In genomic region chr2:152638865-152639264, GRCm38 (mm10) we compare ENCODE assay signal across 19 mouse cellular contexts. TPM values are rescaled to one million over a fixed set of nuclear protein-coding genes. Genes with fewer than 3 reads are reported as not detected.
DNase-seq lines count a peak whose midpoint lies in the region; ATAC-seq lines count a peak whose summit lies in the region.
"Had no signal": no experiment of that assay in that cellular context is flagged by ENCODE, and none has a peak within 500 bp of the region (broad histone marks: within the 10 kb centered on the region; RNA-seq: fewer than 3 reads in every experiment).

No protein-coding gene starts in this region.

- 32% methylated on average over 6 of the region's 6 CpGs for WGBS in kidney, embryonic 15.5 days
- WGBS in midbrain, embryonic 10.5 days, result 60% methylated on average over 6 of the region's 6 CpGs
- WGBS in midbrain, embryonic 11.5 days, result 57% methylated on average over 6 of the region's 6 CpGs
- 47% methylated on average over 6 of the region's 6 CpGs for WGBS in stomach, embryonic 16.5 days

- DNase-seq in heart, adult 11 months, result peak; percentile 91
- DNase-seq in heart, postnatal 14 days, result no peak
- no peak for DNase-seq in kidney, adult 8-10 months
- no peak for DNase-seq in midbrain, embryonic 10.5 days (ENCODE audit: low spot score)
- DNase-seq in midbrain, embryonic 11.5 days (ENCODE audit: low spot score, missing footprints), result no peak
- no peak for DNase-seq in cerebellum, postnatal 10 days
- DNase-seq: adrenal gland, postnatal 36 days; cerebellum, adult 11 months; layer of hippocampus, postnatal 36 days; thymus, postnatal 36 days had no signal

- H3K4me2 ChIP-seq in kidney, embryonic 15.5 days, result no peak overlapping the region
- no peak overlapping the region for H3K4me2 ChIP-seq in midbrain, embryonic 11.5 days
- no peak overlapping the region for H3K4me2 ChIP-seq in stomach, embryonic 16.5 days (ENCODE audit: low read depth, low read length)
- H3K4me2 ChIP-seq: neural tube, embryonic 15.5 days had no signal

- H3K9ac ChIP-seq in kidney, embryonic 15.5 days, result no peak overlapping the region
- H3K9ac ChIP-seq in midbrain, embryonic 11.5 days (ENCODE audit: low read length), result no peak overlapping the region
- H3K9ac ChIP-seq in stomach, embryonic 16.5 days (ENCODE audit: low read length), result no peak overlapping the region
- H3K9ac ChIP-seq: neural tube, embryonic 15.5 days had no signal

- ATAC-seq in kidney, embryonic 15.5 days (replicated peaks; ENCODE audit: low FRiP score), result no peak
- no peak for ATAC-seq in midbrain, embryonic 11.5 days (ENCODE audit: low FRiP score)
- ATAC-seq in stomach, embryonic 16.5 days (ENCODE audit: insufficient read depth, low FRiP score), result no peak

- peak overlapping the region; percentile 97 for H3K27ac ChIP-seq in kidney, embryonic 15.5 days
- 0 out of 2 replicates have a peak overlapping the region, but pooled peaks have one; percentile 71 for H3K27ac ChIP-seq in midbrain, embryonic 10.5 days (replicated peaks)
- H3K27ac ChIP-seq in midbrain, embryonic 11.5 days (ENCODE audit: low read depth, low read length), result no peak overlapping the region
- peak overlapping the region; percentile 96 for H3K27ac ChIP-seq in stomach, embryonic 16.5 days (ENCODE audit: low read length)
- H3K27ac ChIP-seq: neural tube, embryonic 15.5 days had no signal

- 0 out of 2 replicates have a peak, but pooled peaks cover 5% of the 10 kb centered on the region for H3K36me3 ChIP-seq in kidney, embryonic 15.5 days
- no peaks in the 10 kb centered on the region for H3K36me3 ChIP-seq in midbrain, embryonic 10.5 days
- no peaks in the 10 kb centered on the region for H3K36me3 ChIP-seq in midbrain, embryonic 11.5 days (ENCODE audit: control insufficient read depth, insufficient read depth, low read length)
- no peaks in the 10 kb centered on the region for H3K36me3 ChIP-seq in stomach, embryonic 16.5 days (ENCODE audit: control insufficient read depth, insufficient read depth, low read length)
- H3K36me3 ChIP-seq: neural tube, embryonic 15.5 days had no signal

- no peaks in the 10 kb centered on the region for H3K9me3 ChIP-seq in kidney, embryonic 15.5 days (replicated peaks)
- no peaks in the 10 kb centered on the region for H3K9me3 ChIP-seq in midbrain, embryonic 10.5 days (replicated peaks)
- no peaks in the 10 kb centered on the region for H3K9me3 ChIP-seq in midbrain, embryonic 11.5 days (ENCODE audit: control insufficient read depth, low read length)
- H3K9me3 ChIP-seq in stomach, embryonic 16.5 days (replicated peaks; ENCODE audit: control insufficient read depth, low read length), result no peaks in the 10 kb centered on the region
- H3K9me3 ChIP-seq: neural tube, embryonic 15.5 days had no signal

- H3K4me3 ChIP-seq in kidney, embryonic 15.5 days (replicated peaks), result no peak overlapping the region
- H3K4me3 ChIP-seq in midbrain, embryonic 10.5 days, result no peak overlapping the region
- no peak overlapping the region for H3K4me3 ChIP-seq in midbrain, embryonic 11.5 days (ENCODE audit: low read depth, low read length)
- H3K4me3 ChIP-seq in stomach, embryonic 16.5 days (replicated peaks; ENCODE audit: low read length), result no peak overlapping the region
- H3K4me3 ChIP-seq: neural tube, embryonic 15.5 days had no signal

- intact Hi-C loops in heart, postnatal 14 days (cut with DNase I), result no loop called here

- no peaks in the 10 kb centered on the region for H3K27me3 ChIP-seq in kidney, embryonic 15.5 days
- H3K27me3 ChIP-seq in midbrain, embryonic 10.5 days (ENCODE audit: low read depth, poor library complexity, severe bottlenecking), result peaks cover 11% of the 10 kb centered on the region
- H3K27me3 ChIP-seq in midbrain, embryonic 11.5 days (ENCODE audit: control insufficient read depth, insufficient read depth, low read length), result no peaks in the 10 kb centered on the region
- H3K27me3 ChIP-seq in stomach, embryonic 16.5 days (ENCODE audit: control insufficient read depth, insufficient read depth, low read length), result no peaks in the 10 kb centered on the region
- H3K27me3 ChIP-seq: neural tube, embryonic 15.5 days had no signal

- H3K4me1 ChIP-seq in kidney, embryonic 15.5 days, result peaks cover 62% of the 10 kb centered on the region
- peaks cover 13% of the 10 kb centered on the region for H3K4me1 ChIP-seq in midbrain, embryonic 10.5 days
- H3K4me1 ChIP-seq in midbrain, embryonic 11.5 days (ENCODE audit: control insufficient read depth, insufficient read depth, low read length), result peaks cover 5% of the 10 kb centered on the region; the same call in 1 of the 2 replicates
- peaks cover 20% of the 10 kb centered on the region for H3K4me1 ChIP-seq in stomach, embryonic 16.5 days (ENCODE audit: control insufficient read depth, insufficient read depth, low read length)

RNA-seq across cellular contexts. Expression of gene Rem1, which starts 12.1 kb away (rescaled TPM):
- 10 to 100 TPM in 1 of 2 experiments, 1 to 10 TPM in 1; 9.1 to 11.9 TPM for total RNA-seq in heart, postnatal 14 days (2021)
- polyA plus RNA-seq in kidney, embryonic 15.5 days (2015; fragmentation: Nextera tagmentation; extraction: Ambion mirVana), result 59.1 and 62.5 TPM in 2 replicates
- 0.26 and 0.33 TPM in 2 replicates for polyA plus RNA-seq in midbrain, embryonic 10.5 days (2016; fragmentation: Nextera tagmentation; extraction: Ambion mirVana)
- polyA plus RNA-seq in midbrain, embryonic 11.5 days (2014; fragmentation: Nextera tagmentation; extraction: Ambion mirVana), result 0.18 and 0.22 TPM in 2 replicates
- polyA plus RNA-seq in stomach, embryonic 16.5 days (2015; fragmentation: Nextera tagmentation; extraction: Ambion mirVana), result 20.0 and 20.6 TPM in 2 replicates
- total RNA-seq: monocyte, adult 5-6 weeks had no signal

RNA-seq across cellular contexts. Expression of gene Defb25, which starts 16.0 kb away (rescaled TPM):
- not detected for total RNA-seq in heart, postnatal 14 days (2021)
- polyA plus RNA-seq in kidney, embryonic 15.5 days (2015; fragmentation: Nextera tagmentation; extraction: Ambion mirVana), result 23.2 and 25.2 TPM in 2 replicates
- not detected in 2 replicates for polyA plus RNA-seq in midbrain, embryonic 10.5 days (2016; fragmentation: Nextera tagmentation; extraction: Ambion mirVana)
- polyA plus RNA-seq in midbrain, embryonic 11.5 days (2014; fragmentation: Nextera tagmentation; extraction: Ambion mirVana), result not detected in 2 replicates
- polyA plus RNA-seq in stomach, embryonic 16.5 days (2015; fragmentation: Nextera tagmentation; extraction: Ambion mirVana), result 0.62 and 1.4 TPM in 2 replicates
- total RNA-seq: granulocyte monocyte progenitor cell, adult 5-6 weeks; layer of hippocampus, postnatal 36 days; megakaryocyte, adult 5-6 weeks; monocyte, adult 5-6 weeks had no signal
- polyA plus RNA-seq: frontal cortex, adult 2 months; limb, embryonic 11.5 days; neural tube, embryonic 15.5 days had no signal

RNA-seq across cellular contexts. Expression of gene H13, which starts 30.4 kb away (rescaled TPM):
- 10 to 100 TPM; 38.7 to 42.4 TPM for total RNA-seq in heart, postnatal 14 days (2021)
- 141 and 147 TPM in 2 replicates for polyA plus RNA-seq in kidney, embryonic 15.5 days (2015; fragmentation: Nextera tagmentation; extraction: Ambion mirVana)
- 99.2 and 117 TPM in 2 replicates for polyA plus RNA-seq in midbrain, embryonic 10.5 days (2016; fragmentation: Nextera tagmentation; extraction: Ambion mirVana)
- 117 and 119 TPM in 2 replicates for polyA plus RNA-seq in midbrain, embryonic 11.5 days (2014; fragmentation: Nextera tagmentation; extraction: Ambion mirVana)
- 121 and 128 TPM in 2 replicates for polyA plus RNA-seq in stomach, embryonic 16.5 days (2015; fragmentation: Nextera tagmentation; extraction: Ambion mirVana)

RNA-seq across cellular contexts. Expression of gene Defb36, which starts 34.7 kb away (rescaled TPM):
- not detected for total RNA-seq in heart, postnatal 14 days (2021)
- polyA plus RNA-seq in kidney, embryonic 15.5 days (2015; fragmentation: Nextera tagmentation; extraction: Ambion mirVana), result 0.67 and 0.88 TPM in 2 replicates
- not detected in 2 replicates for polyA plus RNA-seq in midbrain, embryonic 10.5 days (2016; fragmentation: Nextera tagmentation; extraction: Ambion mirVana)
- not detected in 2 replicates for polyA plus RNA-seq in midbrain, embryonic 11.5 days (2014; fragmentation: Nextera tagmentation; extraction: Ambion mirVana)
- not detected in 2 replicates for polyA plus RNA-seq in stomach, embryonic 16.5 days (2015; fragmentation: Nextera tagmentation; extraction: Ambion mirVana)
- total RNA-seq: ES-E14; granulocyte monocyte progenitor cell, adult 5-6 weeks; layer of hippocampus, postnatal 36 days; megakaryocyte, adult 5-6 weeks; monocyte, adult 5-6 weeks had no signal
- polyA plus RNA-seq: frontal cortex, adult 2 months; limb, embryonic 11.5 days; neural tube, embryonic 15.5 days had no signal

RNA-seq across cellular contexts. Expression of gene Defb45, which starts 39.7 kb away (rescaled TPM):
- total RNA-seq in heart, postnatal 14 days (2021), result not detected
- not detected in 2 replicates for polyA plus RNA-seq in kidney, embryonic 15.5 days (2015; fragmentation: Nextera tagmentation; extraction: Ambion mirVana)
- polyA plus RNA-seq in midbrain, embryonic 10.5 days (2016; fragmentation: Nextera tagmentation; extraction: Ambion mirVana), result not detected in 2 replicates
- not detected in 2 replicates for polyA plus RNA-seq in midbrain, embryonic 11.5 days (2014; fragmentation: Nextera tagmentation; extraction: Ambion mirVana)
- not detected in 2 replicates for polyA plus RNA-seq in stomach, embryonic 16.5 days (2015; fragmentation: Nextera tagmentation; extraction: Ambion mirVana)
- total RNA-seq: adrenal gland, postnatal 36 days; ES-E14; granulocyte monocyte progenitor cell, adult 5-6 weeks; layer of hippocampus, postnatal 36 days; megakaryocyte, adult 5-6 weeks; monocyte, adult 5-6 weeks had no signal
- polyA plus RNA-seq: frontal cortex, adult 2 months; limb, embryonic 11.5 days; neural tube, embryonic 15.5 days had no signal

Comparison
In these comparisons a context has a peak if more than half of its experiments do, and no peak if none do; other contexts are left out.
1. RNA of gene Rem1, which starts 12.1 kb away (polyA plus RNA-seq): 59.1 to 62.5 TPM in kidney, embryonic 15.5 days and 20.0 to 20.6 TPM in stomach, embryonic 16.5 days; 0.26 to 0.33 TPM in midbrain, embryonic 10.5 days and 0.18 to 0.22 TPM in midbrain, embryonic 11.5 days; every median in the first group is over 10 times any median in the second.